Mouse (Mus musculus): Measurements from ENCODE around the gene 1700031F05Rik.
"Not testable (repeated sequence)": the region's sequence is repeated elsewhere in the genome, so short reads cannot be mapped to it uniquely, and the experiment has no call there.

Gene 1700031F05Rik

DNA sequence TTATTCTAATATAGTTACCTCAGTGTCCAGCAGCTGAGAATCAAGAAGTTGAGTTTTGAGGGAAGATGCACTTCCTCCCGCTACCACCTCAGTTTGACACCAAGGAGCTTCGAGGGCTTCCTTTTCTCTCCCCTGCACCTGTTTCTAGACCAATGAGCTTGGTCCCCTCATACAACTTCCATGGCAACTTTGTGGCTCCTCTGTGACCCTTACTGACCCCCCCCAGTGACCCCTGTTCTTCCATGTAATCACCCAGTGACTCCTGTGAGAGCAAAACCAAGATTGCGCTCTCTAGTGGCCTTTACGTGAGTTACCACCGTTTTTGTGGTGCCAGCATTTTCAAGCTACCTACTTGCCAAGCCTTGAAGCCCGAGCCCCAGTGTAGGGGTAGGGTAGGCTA lies at the start of gene 1700031F05Rik:
1700031F05Rik (minus strand) TSS at position 101 of the 400 bp plus-strand sequence.
- DNase-seq (ENCODE audit: low read depth, low spot score) = peak; percentile 2

DNA sequence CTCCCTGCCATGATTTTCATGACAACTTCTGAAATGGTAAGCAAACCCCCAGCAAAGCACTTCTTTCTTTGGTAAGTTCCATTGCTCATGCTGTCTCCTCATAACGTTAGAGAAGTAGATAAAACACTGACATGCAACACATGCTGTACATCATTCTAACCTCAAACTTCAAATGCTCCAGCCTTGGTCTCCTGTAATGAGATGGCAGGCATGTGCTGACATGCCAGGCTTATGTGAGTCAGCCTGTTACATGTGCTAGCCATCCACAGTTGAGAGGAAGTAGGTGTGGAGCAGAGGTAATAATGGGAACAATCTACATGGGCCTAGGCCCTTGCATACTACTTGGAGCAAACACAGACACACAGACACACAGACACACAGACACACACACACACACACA lies 47.1 kb upstream of the 1700031F05Rik start:
- not testable (repeated sequence) for DNase-seq (ENCODE audit: low read depth, low spot score)

DNA sequence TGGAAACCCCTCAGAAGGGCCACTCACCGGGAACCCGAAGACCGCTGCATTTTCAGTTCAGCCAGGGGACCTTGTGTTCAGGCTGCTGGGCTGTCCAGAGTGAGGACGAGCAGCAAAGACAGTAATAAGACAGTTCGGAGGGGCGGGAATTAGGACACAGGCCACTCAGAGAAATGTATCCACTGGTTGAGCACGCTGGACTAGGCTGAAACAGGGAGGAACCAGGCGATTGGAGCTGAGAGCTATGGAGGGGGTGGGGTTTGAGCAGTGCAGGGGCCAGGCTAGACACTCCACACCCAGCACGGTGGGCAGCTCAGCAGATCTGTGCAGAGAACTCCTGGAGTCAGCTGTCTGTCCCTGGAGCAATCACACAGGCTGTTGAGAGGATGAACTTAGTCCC lies 40.8 kb upstream of the 1700031F05Rik start, which contains the start of the genes Dmrtc1a and 1700011M02Rik:
Dmrtc1a (minus strand) TSS at position 101 of the 400 bp plus-strand sequence.
1700011M02Rik (plus strand) TSS at position 319 of the 400 bp plus-strand sequence.
- DNase-seq (ENCODE audit: low read depth, low spot score) = not testable (repeated sequence)

DNA sequence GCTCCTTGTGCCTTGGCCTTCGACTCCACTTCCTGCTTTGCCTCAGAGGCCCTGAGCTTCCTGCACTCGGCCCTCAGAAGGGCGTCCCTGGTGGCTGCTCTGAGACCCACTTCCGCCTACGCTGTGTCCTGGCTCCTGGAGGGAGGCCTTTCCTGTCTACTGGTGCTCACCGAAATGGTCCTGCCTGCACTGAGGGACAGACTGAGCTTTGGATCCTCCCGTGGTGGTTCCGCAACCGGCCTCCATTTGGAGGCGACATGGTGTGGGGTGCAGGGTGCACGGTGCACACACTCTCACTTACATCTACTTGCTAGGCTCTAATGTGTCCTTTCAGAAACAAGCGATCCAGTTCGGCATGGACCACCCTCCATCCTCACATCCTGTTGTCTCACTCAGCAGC lies 13.3 kb downstream of the 1700031F05Rik start, which contains the start of gene Dmrtc1c2:
Dmrtc1c2 (minus strand) TSS at position 101 of the 400 bp plus-strand sequence.
- not testable (repeated sequence) for DNase-seq (ENCODE audit: low read depth, low spot score)

DNA sequence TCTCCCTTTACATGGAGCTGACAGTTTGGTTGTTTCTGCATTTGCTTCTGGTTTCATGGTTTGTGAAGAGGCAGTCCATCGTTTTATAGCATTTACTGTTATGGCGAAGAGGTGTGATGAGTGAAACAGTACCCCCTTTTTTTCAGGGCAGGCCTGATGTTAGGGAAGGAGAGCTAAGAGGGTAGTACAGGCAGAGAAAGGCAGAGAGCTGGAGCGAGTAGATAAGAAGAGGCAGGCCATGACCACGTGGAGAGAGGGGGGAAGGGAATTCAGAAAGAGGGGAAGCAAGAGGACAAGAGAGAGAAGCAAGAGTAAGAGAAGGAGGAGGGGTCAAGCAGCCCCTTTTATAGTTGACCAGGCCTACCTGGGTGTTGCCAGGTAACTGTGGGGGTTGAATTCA lies 55.5 kb downstream of the 1700031F05Rik start:
- no peak for DNase-seq (ENCODE audit: low read depth, low spot score)
